Mouse (Mus musculus): Measurements from ENCODE around the gene Pkd1. TPM values are rescaled to one million over a fixed set of nuclear protein-coding genes. Genes with fewer than 3 reads are reported as not detected.

Pkd1 gene
- total RNA-seq, 2 experiments from 2014 or later, result 41.2 to 50.6 TPM

DNA sequence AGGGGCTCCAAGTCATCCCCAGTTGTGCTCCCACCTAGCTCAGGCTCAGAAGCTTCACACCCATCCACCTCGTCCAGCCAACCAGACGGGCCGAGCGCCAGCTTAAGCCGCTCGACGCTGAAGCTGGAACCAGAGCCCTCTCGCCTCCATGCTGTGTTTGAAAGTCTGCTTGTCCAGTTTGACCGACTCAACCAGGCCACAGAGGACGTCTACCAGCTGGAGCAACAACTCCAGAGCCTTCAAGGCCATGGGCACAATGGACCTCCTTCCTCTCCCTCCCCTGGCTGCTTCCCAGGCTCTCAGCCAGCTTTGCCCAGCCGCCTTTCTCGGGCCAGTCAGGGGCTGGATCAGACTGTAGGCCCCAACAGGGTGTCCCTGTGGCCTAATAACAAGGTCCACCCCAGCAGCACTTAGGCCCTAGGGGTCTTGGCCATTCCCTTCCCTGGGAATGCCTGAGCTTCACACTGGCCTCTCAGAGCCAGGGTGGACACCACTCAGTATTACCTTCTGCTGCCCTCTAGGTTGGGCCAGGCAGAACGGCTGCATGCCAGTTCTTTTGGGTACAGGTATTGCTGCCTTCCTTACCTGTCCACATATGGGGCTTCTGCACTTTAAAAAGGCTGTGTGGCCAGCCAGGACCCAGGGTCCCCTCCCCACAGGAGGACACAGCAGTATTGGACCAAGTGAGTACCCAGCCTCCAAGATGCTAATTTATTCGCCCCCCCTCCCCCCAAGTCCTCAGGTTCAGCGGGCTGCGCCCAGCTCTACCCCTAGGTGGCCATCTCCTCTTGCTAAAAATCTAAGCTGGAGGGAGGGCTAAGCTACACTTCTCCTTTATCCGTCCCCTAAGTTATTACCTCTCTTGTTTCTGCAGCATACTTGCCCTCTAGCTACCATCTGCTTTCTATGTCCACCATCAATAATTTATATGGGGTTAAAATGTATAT is 45.8 kb downstream of the Pkd1 start:
- no peak for DNase-seq (ENCODE audit: low spot score)
- intact Hi-C loops (cut with DNase I), result no loop called here

DNA sequence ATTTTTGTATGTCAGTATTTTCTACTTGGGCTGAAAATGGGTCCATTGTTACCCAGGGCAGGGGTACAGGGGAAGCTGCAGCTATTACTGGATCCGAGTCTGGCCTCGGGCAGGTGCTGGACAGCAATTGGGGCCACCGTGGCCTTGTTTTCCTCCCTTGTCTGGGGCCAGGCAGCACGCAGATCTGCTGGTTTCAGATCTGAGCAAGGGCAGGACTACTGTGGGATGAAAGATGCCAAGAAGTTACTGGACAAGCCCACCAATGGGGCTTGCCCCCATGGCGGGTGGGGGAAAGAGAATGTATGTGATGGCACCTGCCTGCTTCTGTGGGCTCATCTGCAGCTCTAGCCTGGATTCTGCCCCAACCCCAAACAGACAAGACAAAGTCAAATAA is 46.4 kb downstream of the Pkd1 start:
- DNase-seq (ENCODE audit: low spot score), result no peak
- intact Hi-C loops (cut with DNase I), result no loop called here

DNA sequence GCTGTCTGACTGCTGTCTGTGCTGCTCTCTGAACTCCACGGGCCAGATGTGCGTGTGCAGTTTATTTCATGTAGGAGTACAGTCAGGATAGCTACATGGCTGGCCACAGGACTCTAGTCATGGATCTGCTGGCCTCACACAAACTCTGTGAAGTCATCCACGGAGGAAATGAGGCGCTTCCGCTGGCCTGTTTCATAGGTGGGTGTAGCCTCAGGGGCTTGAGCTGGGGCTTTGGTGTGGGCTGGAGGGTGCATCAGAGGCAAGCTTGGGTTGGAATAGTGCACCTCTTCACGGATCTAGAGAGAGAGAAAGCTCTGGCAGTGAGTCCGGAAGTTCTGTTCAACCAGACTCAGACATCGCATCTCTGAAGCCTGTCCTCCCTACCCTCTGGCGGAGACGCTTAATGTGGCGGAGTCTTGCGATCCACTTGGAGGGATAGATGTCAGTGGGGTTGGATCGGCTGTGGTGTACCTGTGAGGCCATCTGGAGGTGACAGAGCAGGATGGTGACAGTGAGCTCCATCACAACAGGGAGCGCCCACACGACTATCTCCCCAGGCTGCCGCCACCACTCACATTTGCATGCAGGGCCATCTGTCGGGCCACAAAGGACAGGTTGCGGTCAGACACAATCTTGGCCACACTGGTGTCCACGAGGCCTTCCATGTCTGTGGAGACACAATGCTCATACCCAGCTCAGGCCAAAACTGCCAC is 47.0 kb downstream of the Pkd1 start:
- intact Hi-C loops (cut with DNase I), result no loop called here
- no peak for DNase-seq (ENCODE audit: low spot score)

- no peak for DNase-seq (ENCODE audit: low spot score)
- intact Hi-C loops (cut with DNase I), result no loop called here
Measured at GRCm38 (mm10) chr17:24597989-24598388, 48.4 kb downstream of the Pkd1 start.

- intact Hi-C loops (cut with DNase I), result no loop called here
- no peak for DNase-seq (ENCODE audit: low spot score)
Measured at GRCm38 (mm10) chr17:24600502-24600901, 50.9 kb downstream of the Pkd1 start.

DNA sequence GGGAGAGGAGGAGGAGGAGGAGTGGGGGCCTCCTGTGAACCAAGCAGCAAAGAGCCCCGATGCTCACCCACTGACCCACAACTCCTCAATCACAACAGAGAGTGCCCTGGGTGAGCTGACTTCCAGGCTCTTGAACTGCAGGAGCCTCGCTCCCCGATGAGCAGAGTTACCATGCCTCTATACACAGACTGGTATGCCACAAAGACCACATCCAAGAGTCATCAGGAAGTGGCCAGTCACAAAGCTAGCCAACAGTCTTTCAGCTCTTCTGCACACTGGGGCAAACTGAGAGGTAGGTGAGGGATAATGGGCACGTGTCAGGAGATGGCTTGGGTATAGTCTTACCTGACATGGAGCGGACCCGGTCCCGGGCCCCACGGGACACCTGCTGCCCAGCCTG is 54.3 kb downstream of the Pkd1 start:
- DNase-seq (ENCODE audit: low spot score), result no peak
- intact Hi-C loops (cut with DNase I), result no loop called here

- intact Hi-C loops (cut with DNase I), result no loop called here
- DNase-seq (ENCODE audit: low spot score), result no peak
Measured at GRCm38 (mm10) chr17:24604557-24604956, 54.9 kb downstream of the Pkd1 start.

DNA sequence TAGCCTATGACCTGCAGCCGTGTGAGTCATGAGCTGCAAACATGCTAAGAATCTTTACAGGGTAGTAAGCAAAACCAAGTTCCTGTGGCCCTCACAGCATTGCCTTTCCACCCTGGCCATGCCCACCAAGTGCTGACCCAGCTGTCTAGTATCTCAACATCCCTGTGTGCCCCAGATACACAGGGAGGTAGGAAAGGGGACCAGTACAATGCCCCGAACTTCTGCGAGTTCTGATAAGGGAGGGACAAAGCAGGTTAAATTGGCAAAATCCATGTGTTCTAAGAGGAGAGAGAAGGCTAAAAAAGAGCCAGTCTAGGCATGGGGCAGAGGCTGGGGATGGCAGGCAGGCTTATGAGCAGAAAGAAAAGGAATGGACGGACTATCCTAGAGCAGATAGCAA is 58.7 kb downstream of the Pkd1 start:
- DNase-seq (ENCODE audit: low spot score), result no peak
- intact Hi-C loops (cut with DNase I), result no loop called here

- no peak for DNase-seq (ENCODE audit: low spot score)
- intact Hi-C loops (cut with DNase I), result no loop called here
Measured at GRCm38 (mm10) chr17:24608874-24609273, 59.2 kb downstream of the Pkd1 start.

DNA sequence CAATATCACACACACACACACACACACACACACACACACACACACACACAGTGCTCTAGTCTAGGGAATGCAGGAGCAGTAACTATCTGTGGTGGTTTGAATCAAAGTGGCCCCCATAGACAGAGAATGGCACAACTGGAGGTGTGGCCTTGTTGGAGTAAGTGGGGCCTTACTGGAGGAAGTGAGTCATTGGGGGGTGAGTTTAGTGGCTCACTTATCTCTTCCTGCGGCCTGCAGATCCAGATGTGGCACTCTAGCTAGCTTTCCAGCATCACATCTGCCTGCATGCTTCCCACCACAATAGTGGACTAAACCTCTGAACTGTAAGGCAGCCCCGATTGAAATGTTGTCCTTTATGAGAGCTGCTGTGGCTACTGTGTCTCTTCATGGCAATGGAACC is 61.1 kb downstream of the Pkd1 start:
- intact Hi-C loops (cut with DNase I), result no loop called here
- no peak for DNase-seq (ENCODE audit: low spot score)

GRCm38 (mm10) chr17:24617561-24618194 is 68.0 kb downstream of the Pkd1 start:
- no peak for DNase-seq (ENCODE audit: low spot score)
- intact Hi-C loops (cut with DNase I), result no loop called here

DNA sequence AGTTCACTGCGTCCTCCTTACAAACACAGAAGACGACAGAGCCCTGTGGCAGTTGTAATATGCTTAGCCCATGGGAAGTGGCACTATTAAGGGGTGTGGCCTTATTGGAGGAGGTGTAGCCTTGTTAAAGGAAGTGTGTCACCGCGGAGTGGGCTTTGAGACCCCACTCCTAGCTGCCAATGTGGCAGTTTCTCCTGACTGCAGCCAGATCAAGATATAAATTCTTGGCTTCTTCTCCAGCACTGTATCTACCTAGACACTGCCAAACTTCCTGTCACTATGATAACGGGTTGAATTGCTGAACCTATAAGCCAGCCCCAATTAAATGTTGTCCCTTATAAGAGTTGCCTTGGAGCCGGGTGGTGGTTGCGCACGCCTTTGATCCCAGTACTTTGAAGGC is 75.8 kb downstream of the Pkd1 start:
- no peak for DNase-seq (ENCODE audit: low spot score)
- intact Hi-C loops (cut with DNase I), result loop anchor here (5.0 kb wide), 2 partner anchors 42 to 93 kb away; partner anchors contain the start of genes Rab26 and Zfp598

- DNase-seq (ENCODE audit: low spot score), result no peak
- intact Hi-C loops (cut with DNase I), result loop anchor here (2.0 to 5.0 kb wide), 3 partner anchors 26 to 96 kb away; partner anchors contain the start of genes Rab26 and Zfp598
Measured at GRCm38 (mm10) chr17:24628646-24629045, 79.0 kb downstream of the Pkd1 start.

DNA sequence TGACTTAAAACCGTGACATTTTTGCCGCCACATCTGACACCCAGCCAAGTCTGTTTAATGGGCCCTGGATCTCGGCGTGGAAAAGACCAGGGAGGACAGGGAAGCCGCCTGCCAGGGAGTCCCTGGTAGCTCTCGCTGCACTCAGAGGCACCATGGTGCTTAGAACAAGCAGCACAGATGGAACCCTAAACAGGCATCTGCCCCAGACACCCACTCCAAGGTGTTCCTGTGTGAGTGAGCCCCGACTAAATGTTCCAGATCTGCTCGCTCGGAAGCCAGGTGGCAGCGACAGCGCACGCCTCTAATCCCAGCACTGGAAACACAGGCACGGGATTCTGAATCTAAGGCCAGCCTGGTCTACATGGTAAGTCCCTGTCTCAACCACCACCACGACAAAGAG is 80.4 kb downstream of the Pkd1 start:
- intact Hi-C loops (cut with DNase I), result no loop called here
- DNase-seq (ENCODE audit: low spot score), result no peak

DNA sequence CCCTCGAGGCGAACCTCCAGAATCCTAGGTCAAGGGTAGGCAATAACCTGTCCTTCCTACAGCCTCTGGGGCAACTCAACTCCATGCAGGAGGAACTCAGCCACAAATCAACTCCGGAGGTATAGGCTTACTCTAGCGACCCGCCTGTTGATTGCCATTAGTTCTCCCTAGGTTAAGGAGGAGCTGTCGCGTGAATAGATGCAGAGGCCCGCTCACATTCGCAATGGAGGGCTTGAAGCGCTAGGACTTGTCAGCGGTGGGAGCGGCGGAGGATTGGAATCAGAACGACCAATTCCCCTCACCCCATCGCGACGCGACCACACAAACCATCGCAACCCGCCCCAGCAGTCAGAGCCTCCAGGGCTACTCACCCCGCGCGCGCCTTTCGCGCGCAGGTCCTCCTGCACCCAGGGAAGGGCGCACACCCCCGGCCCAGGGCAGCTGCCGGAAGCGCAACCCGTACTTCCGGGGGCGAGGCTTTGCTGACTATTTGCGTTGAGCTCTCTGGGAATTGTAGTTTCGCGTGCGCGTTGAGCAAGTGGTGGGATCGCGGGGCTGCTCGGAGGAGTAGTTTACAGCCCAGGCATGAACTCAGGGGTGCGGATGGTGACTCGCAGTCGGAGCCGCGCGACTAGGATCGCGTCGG is 82.7 kb downstream of the Pkd1 start, which contains the start of the genes Tsc2 and Nthl1:
TSS of gene Tsc2 (minus strand) at position 464 of the 646 bp plus-strand sequence.
TSS of gene Nthl1 (plus strand) at position 514 of the 646 bp plus-strand sequence.
- peak; percentile 72 for DNase-seq (ENCODE audit: low spot score)
- intact Hi-C loops (cut with DNase I), result no loop called here

DNA sequence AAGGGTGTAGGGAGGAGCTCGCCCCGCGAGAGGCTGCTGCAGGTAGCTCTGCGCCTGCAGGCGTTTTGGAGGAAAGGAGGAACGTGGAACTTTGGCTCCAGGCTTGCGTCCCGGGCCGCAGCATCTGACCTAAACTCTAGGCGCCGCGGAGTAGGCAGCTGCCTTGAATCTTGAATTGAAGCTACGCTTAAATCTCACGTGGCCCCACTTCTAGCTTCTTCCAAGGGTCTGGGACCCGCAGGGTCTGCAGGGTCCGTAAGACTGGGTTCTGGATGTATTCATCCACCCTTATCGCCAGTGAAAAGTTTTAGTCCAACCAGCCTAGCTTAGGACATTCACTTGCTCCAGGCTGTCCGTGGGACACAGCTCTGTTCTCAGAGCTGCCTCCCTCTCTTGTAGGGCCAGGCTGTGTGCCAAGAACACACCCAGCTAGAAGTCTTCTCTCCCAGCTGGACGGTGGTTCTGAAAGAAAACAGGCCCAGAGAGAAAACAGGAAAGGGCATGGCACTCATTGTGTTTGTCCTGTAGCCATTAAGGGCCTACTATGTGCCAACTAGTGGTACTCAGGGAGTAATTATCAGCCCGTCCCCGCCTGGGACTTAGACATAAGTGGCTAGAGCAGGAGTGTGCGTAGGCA is 83.3 kb downstream of the Pkd1 start:
- DNase-seq (ENCODE audit: low spot score), result peak; percentile 71
- intact Hi-C loops (cut with DNase I), result no loop called here

- intact Hi-C loops (cut with DNase I), result loop anchor here (2.0 kb wide), 1 partner anchor 15 kb away; no protein-coding TSS in a partner anchor
- DNase-seq (ENCODE audit: low spot score), result no peak
Measured at GRCm38 (mm10) chr17:24633831-24634230, 84.2 kb downstream of the Pkd1 start.

GRCm38 (mm10) chr17:24635024-24635423 is 85.4 kb downstream of the Pkd1 start:
- DNase-seq (ENCODE audit: low spot score), result peak; percentile 48
- intact Hi-C loops (cut with DNase I), result loop anchor here (2.0 kb wide), 1 partner anchor 14 kb away; no protein-coding TSS in a partner anchor

DNA sequence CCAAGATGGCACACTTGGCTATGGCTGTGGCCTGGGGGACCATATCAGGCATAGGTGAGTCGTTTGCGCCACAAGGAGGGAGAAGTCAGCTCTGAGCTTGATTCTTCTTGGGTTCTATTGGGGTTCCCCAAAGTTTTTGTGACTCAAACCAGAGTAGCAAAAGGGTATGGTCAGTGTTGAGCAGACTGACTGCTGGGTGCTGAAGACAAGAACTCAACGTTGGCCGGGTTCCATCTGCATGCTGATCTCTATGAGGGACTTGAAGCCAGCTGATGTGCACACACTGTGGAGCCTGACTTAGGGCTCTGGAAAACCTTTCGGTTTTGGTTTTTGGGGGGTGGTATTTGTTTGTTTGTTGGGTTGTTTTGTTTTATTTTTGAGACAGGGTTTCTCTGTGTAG is 86.1 kb downstream of the Pkd1 start:
- intact Hi-C loops (cut with DNase I), result loop anchor here (2.0 kb wide), 1 partner anchor 13 kb away; no protein-coding TSS in a partner anchor
- no peak for DNase-seq (ENCODE audit: low spot score)

All from heart, postnatal 25 days (tissue).